Mouse (Mus musculus) lung, embryonic 16.5 days (tissue): ENCODE data around the gene Rec114. TPM values are rescaled to one million over a fixed set of nuclear protein-coding genes. Genes with fewer than 3 reads are reported as not detected.

Experiments used
- ATAC-seq: fragments of 200-750 bp; cut with Nextera tagmentation; 2 replicates; pipeline ENCODE4 v1.8.0; 2017; ENCODE audit warnings: low read depth, mild to moderate bottlenecking, moderate library complexity
- H3K27ac ChIP-seq: fragments of 300-500 bp; sonication (generic); 2 replicates; pipeline ENCODE4 v1.5.1; 2014; ENCODE audit warnings: mild to moderate bottlenecking, control low read depth, low read length
- H3K27me3 ChIP-seq: fragments of 300-500 bp; sonication (generic); 2 replicates; pipeline ENCODE4 v1.6.1; 2014; ENCODE audit warnings: low read depth, low read length, mixed read lengths; ENCODE audit not compliant: control insufficient read depth, insufficient read depth
- H3K36me3 ChIP-seq: fragments of 300-500 bp; sonication (generic); 2 replicates; pipeline ENCODE4 v1.6.1; 2014; ENCODE audit warnings: low read length; ENCODE audit not compliant: control insufficient read depth, insufficient read depth
- H3K4me1 ChIP-seq: fragments of 300-500 bp; sonication (generic); replicated peaks from 2 replicates; pipeline ENCODE4 v1.6.1; 2014; ENCODE audit warnings: low read length, mixed read lengths; ENCODE audit not compliant: control insufficient read depth, insufficient read depth
- H3K4me2 ChIP-seq: fragments of 300-500 bp; sonication (generic); 2 replicates; pipeline ENCODE4 v1.6.1; 2014; ENCODE audit warnings: low read depth, low read length, control low read depth
- H3K4me3 ChIP-seq: fragments of 300-500 bp; sonication (generic); 2 replicates; pipeline ENCODE4 v1.5.1; 2014; ENCODE audit warnings: mild to moderate bottlenecking, low read length, control low read depth
- H3K9ac ChIP-seq: fragments of 300-500 bp; sonication (generic); 2 replicates; pipeline ENCODE4 v1.6.1; 2014; ENCODE audit warnings: low read length, control low read depth
- H3K9me3 ChIP-seq: fragments of 300-500 bp; sonication (generic); 2 replicates; pipeline ENCODE4 v1.6.1; 2016; ENCODE audit warnings: low read length; ENCODE audit not compliant: control insufficient read depth
- WGBS: fragments of 180-500 bp; shearing (Covaris S2); extraction: QIAGEN DNeasy Blood & Tissue Kit; methylation state at CpG from one replicate; pipeline ENCODE4 v1.1.7; 2014; 5-methylcytosine and 5-hydroxymethylcytosine counted together
- polyA plus RNA-seq: library from polyadenylated mRNA; unstranded; fragments of >200 nt; fragmentation: Nextera tagmentation; extraction: Ambion mirVana; gene quantifications from 2 replicates; pipeline ENCODE4 v1.2.1, GENCODE M21; 2015

Rec114 gene
- polyA plus RNA-seq, 1 experiment from 2014 or later: 2.5 TPM

DNA sequence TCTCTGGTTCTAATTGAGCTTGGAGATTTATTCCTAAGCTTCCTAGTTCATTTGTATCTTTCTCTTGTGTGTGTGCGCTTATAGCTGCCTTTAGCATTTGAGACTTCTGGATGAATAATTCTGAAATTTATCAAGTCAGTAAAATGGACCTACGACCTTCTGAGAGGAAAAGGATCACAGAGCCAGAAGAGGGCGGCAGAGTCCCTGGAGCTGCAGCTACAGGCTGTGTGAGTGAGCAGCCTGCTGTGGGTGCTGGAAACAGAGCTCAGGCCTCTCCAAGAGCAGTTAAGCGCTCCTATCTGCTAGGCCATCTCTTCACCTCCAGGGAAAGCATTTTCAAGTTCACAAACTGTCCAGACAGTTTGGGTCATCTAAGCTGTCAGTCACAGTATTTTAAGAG, 81.8 kb downstream of the Rec114 start:
- Histone ChIP-seq H3K9ac (no peak overlapping the region), H3K9me3 (no peaks in the 10 kb centered on the region), H3K4me1 (peaks cover 2% of the 10 kb centered on the region), H3K36me3 (peaks cover 11% of the 10 kb centered on the region), H3K27ac (no peak overlapping the region), H3K4me3 (no peak overlapping the region), H3K4me2 (no peak overlapping the region), H3K27me3 (no peaks in the 10 kb centered on the region)
- no peak for ATAC-seq
- WGBS: 87% methylated on average over 4 of the region's 4 CpGs

DNA sequence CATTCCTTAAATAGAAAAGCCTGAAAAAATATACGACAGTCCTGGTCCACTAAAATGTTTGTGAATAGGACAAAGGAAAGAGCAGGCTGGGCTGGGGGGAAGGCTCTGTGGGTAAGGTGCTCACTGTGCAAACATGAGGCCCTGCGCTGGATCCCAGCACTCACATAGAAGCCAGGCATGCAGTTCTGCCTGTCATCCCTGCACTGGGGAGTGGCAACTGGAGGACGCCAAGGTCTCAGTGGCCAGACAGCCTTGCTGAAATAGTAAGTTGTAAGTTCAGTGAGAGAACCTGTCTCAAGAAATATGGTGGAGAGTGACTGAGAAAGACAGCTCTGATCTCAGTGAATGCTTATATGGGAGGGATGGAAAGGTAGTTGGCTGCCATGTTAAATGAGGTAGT, 83.1 kb downstream of the Rec114 start:
- ATAC-seq: no peak
- WGBS: 71% methylated on average over 3 of the region's 3 CpGs
- Histone ChIP-seq H3K4me1 (peaks cover 2% of the 10 kb centered on the region), H3K27ac (no peak overlapping the region), H3K27me3 (no peaks in the 10 kb centered on the region), H3K9me3 (no peaks in the 10 kb centered on the region), H3K36me3 (peaks cover 8% of the 10 kb centered on the region), H3K4me2 (no peak overlapping the region), H3K4me3 (no peak overlapping the region), H3K9ac (no peak overlapping the region)

- Histone ChIP-seq H3K4me3 (no peak overlapping the region), H3K27ac (no peak overlapping the region), H3K27me3 (no peaks in the 10 kb centered on the region), H3K4me1 (peaks cover 2% of the 10 kb centered on the region), H3K36me3 (peaks cover 8% of the 10 kb centered on the region), H3K4me2 (no peak overlapping the region), H3K9ac (no peak overlapping the region), H3K9me3 (no peaks in the 10 kb centered on the region)
- ATAC-seq: no peak
- 74% methylated on average over 9 of the region's 9 CpGs for WGBS
Observed at GRCm38 (mm10) chr9:58659989-58660388, 83.8 kb downstream of the Rec114 start.

GRCm38 (mm10) chr9:58659331-58659730, 84.4 kb downstream of the Rec114 start:
- Histone ChIP-seq H3K36me3 (peaks cover 6% of the 10 kb centered on the region), H3K9ac (no peak overlapping the region), H3K4me2 (no peak overlapping the region), H3K27me3 (no peaks in the 10 kb centered on the region), H3K9me3 (no peaks in the 10 kb centered on the region), H3K4me1 (peaks cover 2% of the 10 kb centered on the region), H3K27ac (no peak overlapping the region), H3K4me3 (no peak overlapping the region)
- no peak for ATAC-seq
- WGBS: 78% methylated on average over 3 of the region's 3 CpGs

- peaks cover 5% of the 10 kb centered on the region for H3K36me3 ChIP-seq
- H3K4me2 ChIP-seq: no peak overlapping the region
- no peaks in the 10 kb centered on the region for H3K9me3 ChIP-seq
- no peak for ATAC-seq
- H3K4me3 ChIP-seq: no peak overlapping the region
- peak overlapping the region; percentile 72 for H3K27ac ChIP-seq
- WGBS: 68% methylated on average over 4 of the region's 4 CpGs
- peaks cover 2% of the 10 kb centered on the region for H3K4me1 ChIP-seq
- no peaks in the 10 kb centered on the region for H3K27me3 ChIP-seq
- no peak overlapping the region for H3K9ac ChIP-seq
Observed at GRCm38 (mm10) chr9:58658596-58659309, 85.0 kb downstream of the Rec114 start.

DNA sequence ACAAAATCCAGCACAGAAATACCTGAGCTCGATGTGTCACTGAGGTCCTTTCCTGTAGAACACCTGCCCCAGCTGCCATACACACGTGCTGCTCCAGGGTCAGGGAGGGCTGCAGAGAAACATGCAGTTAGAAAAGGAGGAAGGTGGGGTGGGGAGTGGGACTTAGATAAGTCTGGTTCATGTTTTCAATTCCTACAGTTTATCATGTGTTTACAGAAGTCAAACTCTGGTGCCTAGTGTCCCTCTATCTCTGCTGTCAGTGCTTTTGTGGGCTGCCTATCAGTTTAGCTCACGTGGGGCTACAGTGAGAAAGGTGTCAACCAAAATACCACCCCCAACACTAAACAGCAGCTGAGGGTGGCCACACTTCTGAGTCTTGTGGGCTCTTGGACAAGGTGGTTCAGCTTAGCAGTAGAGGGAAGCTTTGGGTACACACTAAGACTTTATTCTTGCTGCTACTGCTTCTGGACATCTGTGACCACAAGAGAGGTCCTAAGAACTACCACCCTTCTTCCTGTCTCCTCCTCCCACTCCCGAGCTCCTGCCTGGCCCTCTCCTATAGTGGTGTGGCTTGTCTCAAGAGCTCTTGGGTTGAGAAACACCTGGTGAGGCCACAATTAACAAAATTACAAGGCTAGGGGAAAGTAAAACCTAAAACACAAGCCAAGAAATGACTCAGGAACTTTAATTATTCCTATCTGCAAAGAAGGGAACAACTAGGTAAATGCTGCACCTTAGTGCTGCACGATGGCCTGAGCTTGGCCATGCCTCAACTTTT, 85.8 kb downstream of the Rec114 start:
- Histone ChIP-seq H3K27me3 (no peaks in the 10 kb centered on the region), H3K4me2 (no peak overlapping the region), H3K4me1 (peaks cover 2% of the 10 kb centered on the region), H3K36me3 (peaks cover 5% of the 10 kb centered on the region), H3K4me3 (no peak overlapping the region), H3K9ac (no peak overlapping the region), H3K27ac (peak overlapping the region; percentile 72), H3K9me3 (no peaks in the 10 kb centered on the region)
- ATAC-seq: peak; percentile 43; the same call in 1 of the 2 replicates
- WGBS: 56% methylated on average over 5 of the region's 5 CpGs

DNA sequence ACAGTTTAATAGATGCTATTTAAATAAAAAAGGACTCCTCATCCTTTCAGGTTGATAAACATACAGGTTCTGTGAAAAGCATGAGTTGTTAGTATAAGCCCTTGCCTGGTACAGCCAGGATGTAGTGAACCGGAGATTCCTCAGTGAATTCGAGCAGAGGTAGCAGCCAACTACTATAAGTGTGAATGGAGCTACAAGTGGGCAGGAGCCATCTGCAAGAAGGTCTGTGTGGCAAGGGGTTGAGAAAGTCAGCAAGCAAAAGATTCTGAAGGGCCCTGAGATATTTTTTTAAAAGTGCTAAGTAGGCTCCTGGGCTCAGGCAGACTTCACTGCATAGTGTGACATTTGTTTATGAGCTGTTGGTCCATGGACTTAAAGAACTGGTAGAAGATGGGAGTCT, 86.9 kb downstream of the Rec114 start:
- no peak overlapping the region for H3K4me3 ChIP-seq
- H3K4me1 ChIP-seq: peaks cover 2% of the 10 kb centered on the region
- no peak overlapping the region; the same call in 1 of the 2 replicates for H3K27ac ChIP-seq
- WGBS: 51% methylated on average over 2 of the region's 2 CpGs
- H3K27me3 ChIP-seq: no peaks in the 10 kb centered on the region
- no peak overlapping the region for H3K9ac ChIP-seq
- no peak overlapping the region for H3K4me2 ChIP-seq
- peaks cover under 1% of the 10 kb centered on the region for H3K36me3 ChIP-seq
- ATAC-seq: no peak
- H3K9me3 ChIP-seq: no peaks in the 10 kb centered on the region

GRCm38 (mm10) chr9:58656396-58656795, 87.4 kb downstream of the Rec114 start:
- Histone ChIP-seq H3K36me3 (peaks cover 4% of the 10 kb centered on the region), H3K4me1 (peaks cover 2% of the 10 kb centered on the region), H3K9me3 (no peaks in the 10 kb centered on the region), H3K27me3 (no peaks in the 10 kb centered on the region), H3K4me2 (no peak overlapping the region), H3K9ac (no peak overlapping the region), H3K27ac (no peak overlapping the region), H3K4me3 (no peak overlapping the region)
- no peak for ATAC-seq
- 48% methylated on average over 2 of the region's 2 CpGs for WGBS

GRCm38 (mm10) chr9:58654494-58654893, 89.3 kb downstream of the Rec114 start:
- peak; percentile 75 for ATAC-seq
- Histone ChIP-seq H3K9ac (no peak overlapping the region), H3K27ac (peak overlapping the region; percentile 61)

More at GRCm38 (mm10) chr9:58654494-58654893, 89.3 kb downstream of the Rec114 start:
- H3K4me1 ChIP-seq: peaks cover 2% of the 10 kb centered on the region; the same call in 1 of the 2 replicates
- H3K4me3 ChIP-seq: no peak overlapping the region
- no peak overlapping the region for H3K4me2 ChIP-seq
- H3K9me3 ChIP-seq: no peaks in the 10 kb centered on the region
- H3K36me3 ChIP-seq: peaks cover 7% of the 10 kb centered on the region
- no peaks in the 10 kb centered on the region for H3K27me3 ChIP-seq
- WGBS: 53% methylated on average over 4 of the region's 4 CpGs
